Mouse (Mus musculus): ENCODE measurements around the gene Actl7b.

The Actl7b gene

GRCm38 (mm10) chr4:56746345-56746744 lies 5.1 kb upstream of the Actl7b start:
- no peaks in the 10 kb centered on the region for H3K27me3 ChIP-seq (ENCODE audit: insufficient read depth, low read length)
- no peaks in the 10 kb centered on the region for H3K9me3 ChIP-seq (ENCODE audit: low read length)
- no peak overlapping the region for H3K4me3 ChIP-seq (replicated peaks; ENCODE audit: low read length)
- H3K4me1 ChIP-seq (replicated peaks; ENCODE audit: low read depth, low read length): 0 out of 2 replicates have a peak, but pooled peaks cover 3% of the 10 kb centered on the region
- TF ChIP-seq NANOG (IDR thresholded peaks at IDR 0.05; ENCODE audit: borderline replicate concordance, low read length) (no peak), CTCF (conservative IDR thresholded peaks at IDR 0.05; ENCODE audit: low read length) (no peak), POU5F1 (IDR thresholded peaks at IDR 0.05; ENCODE audit: borderline replicate concordance, low read length) (no peak)
- peaks cover 81% of the 10 kb centered on the region for H3K36me3 ChIP-seq (ENCODE audit: insufficient read depth, low read length)

GRCm38 (mm10) chr4:56743363-56744195 lies 2.3 kb upstream of the Actl7b start, which contains the start of gene Actl7a:
Gene Actl7a (plus strand): TSS chr4:56743413.
- H3K36me3 ChIP-seq (ENCODE audit: insufficient read depth, low read length): peaks cover 53% of the 10 kb centered on the region
- H3K4me3 ChIP-seq (replicated peaks; ENCODE audit: low read length): no peak within 1 kb of the TSS
- H3K9me3 ChIP-seq (ENCODE audit: low read length): no peaks in the 10 kb centered on the region
- H3K27me3 ChIP-seq (ENCODE audit: insufficient read depth, low read length): 0 out of 2 replicates have a peak, but pooled peaks cover 3% of the 10 kb centered on the region
- TF ChIP-seq POU5F1 (IDR thresholded peaks at IDR 0.05; ENCODE audit: borderline replicate concordance, low read length) (no peak), CTCF (conservative IDR thresholded peaks at IDR 0.05; ENCODE audit: low read length) (no peak), NANOG (IDR thresholded peaks at IDR 0.05; ENCODE audit: borderline replicate concordance, low read length) (no peak)
- H3K4me1 ChIP-seq (replicated peaks; ENCODE audit: low read depth, low read length): peaks cover 23% of the 10 kb centered on the region

DNA sequence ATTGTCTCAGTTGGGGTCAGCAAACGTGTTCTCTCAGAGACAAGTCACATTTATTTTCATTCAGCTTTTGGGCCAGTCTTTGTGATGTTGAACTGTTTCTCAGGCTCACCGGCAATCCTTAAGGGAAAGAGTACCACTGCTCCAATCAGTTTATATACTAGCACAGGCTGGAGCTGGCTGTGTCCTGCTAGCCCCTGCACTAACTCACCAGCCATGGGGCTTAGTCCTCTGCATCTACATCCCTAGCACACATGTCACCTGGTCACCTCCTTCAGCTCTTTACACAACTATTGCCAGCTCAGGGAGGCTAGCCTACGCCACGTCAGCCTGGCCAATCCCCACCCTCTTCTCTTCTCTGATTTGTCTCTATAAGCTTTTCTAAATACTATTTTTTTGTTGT lies 1.5 kb upstream of the Actl7b start:
- peaks cover 23% of the 10 kb centered on the region for H3K4me1 ChIP-seq (replicated peaks; ENCODE audit: low read depth, low read length)
- 0 out of 2 replicates have a peak, but pooled peaks cover 3% of the 10 kb centered on the region for H3K27me3 ChIP-seq (ENCODE audit: insufficient read depth, low read length)
- H3K4me3 ChIP-seq (replicated peaks; ENCODE audit: low read length): no peak overlapping the region
- no peak for TF ChIP-seq POU5F1 (IDR thresholded peaks at IDR 0.05; ENCODE audit: borderline replicate concordance, low read length)
- no peak for TF ChIP-seq CTCF (conservative IDR thresholded peaks at IDR 0.05; ENCODE audit: low read length)
- TF ChIP-seq NANOG (IDR thresholded peaks at IDR 0.05; ENCODE audit: borderline replicate concordance, low read length): no peak
- H3K9me3 ChIP-seq (ENCODE audit: low read length): no peaks in the 10 kb centered on the region
- H3K36me3 ChIP-seq (ENCODE audit: insufficient read depth, low read length): peaks cover 45% of the 10 kb centered on the region

DNA sequence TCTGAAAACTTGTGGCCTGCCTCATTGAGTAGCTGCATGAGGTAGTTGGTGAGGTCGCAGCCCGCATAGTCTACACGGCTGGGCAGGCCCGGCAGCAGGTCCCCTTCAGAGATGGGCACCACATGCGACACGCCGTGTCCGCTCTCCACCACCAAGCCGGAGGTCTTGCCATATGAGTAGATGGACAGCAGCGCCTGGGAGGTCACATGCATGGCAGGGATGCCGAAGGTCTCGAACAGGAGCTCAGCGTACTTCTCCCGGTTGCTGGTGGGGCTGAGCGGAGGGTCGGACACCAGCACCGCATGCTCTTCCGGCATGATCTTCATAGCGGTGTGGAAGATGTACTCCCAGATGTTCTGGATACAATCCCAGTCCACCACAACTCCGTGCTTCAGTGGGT lies 632 bp downstream of the Actl7b start:
- peaks cover 23% of the 10 kb centered on the region for H3K4me1 ChIP-seq (replicated peaks; ENCODE audit: low read depth, low read length)
- H3K4me3 ChIP-seq (replicated peaks; ENCODE audit: low read length): peak overlapping the region; percentile 72
- H3K36me3 ChIP-seq (ENCODE audit: insufficient read depth, low read length): peaks cover 25% of the 10 kb centered on the region
- H3K9me3 ChIP-seq (ENCODE audit: low read length): no peaks in the 10 kb centered on the region
- H3K27me3 ChIP-seq (ENCODE audit: insufficient read depth, low read length): 0 out of 2 replicates have a peak, but pooled peaks cover 3% of the 10 kb centered on the region
- TF ChIP-seq POU5F1 (IDR thresholded peaks at IDR 0.05; ENCODE audit: borderline replicate concordance, low read length): no peak
- TF ChIP-seq NANOG (IDR thresholded peaks at IDR 0.05; ENCODE audit: borderline replicate concordance, low read length): no peak
- no peak for TF ChIP-seq CTCF (conservative IDR thresholded peaks at IDR 0.05; ENCODE audit: low read length)

GRCm38 (mm10) chr4:56740020-56740485 lies 1.2 kb downstream of the Actl7b start, which contains the start of gene Gm26657:
Gene Gm26657 (plus strand): TSS chr4:56740070.
- H3K4me1 ChIP-seq (replicated peaks; ENCODE audit: low read depth, low read length): peaks cover 23% of the 10 kb centered on the region
- peaks cover 19% of the 10 kb centered on the region for H3K36me3 ChIP-seq (ENCODE audit: insufficient read depth, low read length)
- TF ChIP-seq CTCF (conservative IDR thresholded peaks at IDR 0.05; ENCODE audit: low read length): no peak
- no peak for TF ChIP-seq POU5F1 (IDR thresholded peaks at IDR 0.05; ENCODE audit: borderline replicate concordance, low read length)
- no peak for TF ChIP-seq NANOG (IDR thresholded peaks at IDR 0.05; ENCODE audit: borderline replicate concordance, low read length)
- peak within 1 kb of the TSS; percentile 72 for H3K4me3 ChIP-seq (replicated peaks; ENCODE audit: low read length)
- 0 out of 2 replicates have a peak, but pooled peaks cover 3% of the 10 kb centered on the region for H3K27me3 ChIP-seq (ENCODE audit: insufficient read depth, low read length)
- no peaks in the 10 kb centered on the region for H3K9me3 ChIP-seq (ENCODE audit: low read length)

DNA sequence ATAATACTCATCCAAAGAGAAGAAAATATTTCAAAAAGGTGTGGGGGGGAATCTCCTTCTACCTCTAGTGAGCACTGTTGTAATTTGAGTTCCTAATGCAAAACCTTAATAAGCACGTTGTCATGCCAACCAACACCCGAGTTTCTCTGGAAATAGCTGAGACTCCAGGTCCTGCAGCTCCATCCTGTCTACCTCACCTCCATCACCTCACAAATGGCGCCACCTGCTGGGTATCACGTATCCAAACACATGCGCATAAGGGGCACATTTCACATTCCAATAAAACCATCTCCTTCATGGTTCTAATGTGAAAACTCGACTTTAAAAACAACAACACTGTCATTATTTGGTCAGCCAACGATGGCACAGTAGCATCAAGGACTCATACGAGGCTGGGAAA lies 15.4 kb downstream of the Actl7b start:
- no peaks in the 10 kb centered on the region for H3K27me3 ChIP-seq (ENCODE audit: insufficient read depth, low read length)
- H3K4me3 ChIP-seq (replicated peaks; ENCODE audit: low read length): no peak overlapping the region
- H3K36me3 ChIP-seq (ENCODE audit: insufficient read depth, low read length): no peaks in the 10 kb centered on the region
- peaks cover 4% of the 10 kb centered on the region; the same call in 1 of the 2 replicates for H3K9me3 ChIP-seq (ENCODE audit: low read length)
- TF ChIP-seq CTCF (conservative IDR thresholded peaks at IDR 0.05; ENCODE audit: low read length) (peak; percentile 71), POU5F1 (IDR thresholded peaks at IDR 0.05; ENCODE audit: borderline replicate concordance, low read length) (no peak), NANOG (IDR thresholded peaks at IDR 0.05; ENCODE audit: borderline replicate concordance, low read length) (no peak)
- peaks cover 6% of the 10 kb centered on the region for H3K4me1 ChIP-seq (replicated peaks; ENCODE audit: low read depth, low read length)

DNA sequence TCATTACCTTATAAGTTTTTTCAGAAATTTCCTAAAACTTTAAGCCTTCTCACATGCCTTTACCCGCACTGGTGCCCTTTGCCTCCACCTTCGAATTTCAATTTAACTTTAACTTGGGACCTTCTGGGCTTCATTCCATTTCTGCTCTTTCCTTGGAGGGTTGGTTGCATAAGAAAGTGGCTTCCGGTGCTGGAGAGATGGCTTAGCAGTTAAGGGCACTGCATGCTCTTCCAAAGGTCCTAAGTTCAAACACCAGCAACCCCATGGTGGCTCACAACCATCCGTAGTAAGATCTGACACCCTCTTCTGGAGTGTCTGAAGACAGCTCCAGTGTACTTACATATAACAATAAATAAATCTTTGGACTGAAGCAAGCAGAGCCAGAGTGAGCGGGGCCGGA lies 18.0 kb downstream of the Actl7b start:
- TF ChIP-seq CTCF (conservative IDR thresholded peaks at IDR 0.05; ENCODE audit: low read length): no peak
- no peak for TF ChIP-seq NANOG (IDR thresholded peaks at IDR 0.05; ENCODE audit: borderline replicate concordance, low read length)
- TF ChIP-seq POU5F1 (IDR thresholded peaks at IDR 0.05; ENCODE audit: borderline replicate concordance, low read length): no peak
- no peak overlapping the region for H3K4me3 ChIP-seq (replicated peaks; ENCODE audit: low read length)
- H3K9me3 ChIP-seq (ENCODE audit: low read length): peaks cover 4% of the 10 kb centered on the region; the same call in 1 of the 2 replicates
- H3K4me1 ChIP-seq (replicated peaks; ENCODE audit: low read depth, low read length): peaks cover 13% of the 10 kb centered on the region
- H3K36me3 ChIP-seq (ENCODE audit: insufficient read depth, low read length): no peaks in the 10 kb centered on the region
- H3K27me3 ChIP-seq (ENCODE audit: insufficient read depth, low read length): peaks cover 3% of the 10 kb centered on the region; the same call in 1 of the 2 replicates

GRCm38 (mm10) chr4:56722346-56722745 lies 18.9 kb downstream of the Actl7b start:
- TF ChIP-seq NANOG (IDR thresholded peaks at IDR 0.05; ENCODE audit: borderline replicate concordance, low read length): no peak
- no peak for TF ChIP-seq CTCF (conservative IDR thresholded peaks at IDR 0.05; ENCODE audit: low read length)
- TF ChIP-seq POU5F1 (IDR thresholded peaks at IDR 0.05; ENCODE audit: borderline replicate concordance, low read length): no peak
- Histone ChIP-seq H3K27me3 (ENCODE audit: insufficient read depth, low read length) (peaks cover 3% of the 10 kb centered on the region; the same call in 1 of the 2 replicates), H3K4me1 (replicated peaks; ENCODE audit: low read depth, low read length) (peaks cover 15% of the 10 kb centered on the region), H3K4me3 (replicated peaks; ENCODE audit: low read length) (no peak overlapping the region), H3K9me3 (ENCODE audit: low read length) (no peaks in the 10 kb centered on the region), H3K36me3 (ENCODE audit: insufficient read depth, low read length) (no peaks in the 10 kb centered on the region)
